Mouse (Mus musculus): ENCODE measurements around the gene Fut1. TPM values are rescaled to one million over a fixed set of nuclear protein-coding genes. Genes with fewer than 3 reads are reported as not detected.

Fut1 gene
- polyA plus RNA-seq, 1 experiment from 2014 or later = 0.13 TPM

DNA sequence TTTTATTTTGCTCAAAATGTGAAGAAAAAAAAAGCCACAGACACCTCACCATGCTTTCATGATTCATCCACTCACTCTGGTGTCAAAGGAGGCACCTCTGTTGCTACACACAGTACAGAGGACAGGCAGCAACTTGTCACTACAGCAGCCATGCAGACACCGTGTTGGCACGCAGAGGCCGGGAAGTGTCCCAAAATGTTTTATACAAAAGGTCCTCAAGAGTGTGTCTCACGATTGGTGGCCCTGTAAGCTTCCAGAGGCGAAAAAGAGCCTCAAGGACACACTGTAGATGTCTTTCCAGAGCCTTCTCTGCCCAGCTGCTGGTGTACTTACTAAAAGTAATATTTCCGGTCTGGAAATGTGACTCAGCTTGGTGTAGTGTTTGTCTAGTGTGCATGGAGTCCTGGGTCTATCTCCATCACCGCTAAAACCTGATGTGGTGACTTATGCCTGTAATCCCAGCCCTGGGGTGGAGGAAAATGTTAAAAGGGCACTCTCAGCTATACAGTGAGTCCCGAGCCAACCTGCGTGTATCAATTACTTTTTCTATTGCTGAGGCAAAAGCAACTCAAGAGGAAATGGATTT, 11.3 kb upstream of the Fut1 start:
- ATAC-seq (ENCODE audit: insufficient read depth) (no peak), DNase-seq (no peak)
- Histone ChIP-seq H3K27ac (ENCODE audit: low read depth) (no peak overlapping the region), H3K4me1 (ENCODE audit: insufficient read depth) (no peaks in the 10 kb centered on the region), H3K36me3 (ENCODE audit: insufficient read depth) (no peaks in the 10 kb centered on the region), H3K9ac (no peak overlapping the region), H3K9me3 (ENCODE audit: low read depth, low read length) (no peaks in the 10 kb centered on the region), H3K4me3 (ENCODE audit: low read depth, low read length) (no peak overlapping the region), H3K4me2 (no peak overlapping the region), H3K27me3 (ENCODE audit: insufficient read depth, low read length) (no peaks in the 10 kb centered on the region)
- 64% methylated on average over 9 of the region's 9 CpGs for WGBS
- TF ChIP-seq CTCF (IDR thresholded peaks at IDR 0.05; ENCODE audit: low read depth) = no peak

- no peak overlapping the region for H3K9ac ChIP-seq
- H3K9me3 ChIP-seq (ENCODE audit: low read depth, low read length) = no peaks in the 10 kb centered on the region
- H3K27ac ChIP-seq (ENCODE audit: low read depth) = no peak overlapping the region
- ATAC-seq (ENCODE audit: insufficient read depth) (no peak), DNase-seq (no peak)
- 54% methylated on average over 1 of the region's 1 CpGs for WGBS
- TF ChIP-seq CTCF (IDR thresholded peaks at IDR 0.05; ENCODE audit: low read depth) = no peak
- H3K4me3 ChIP-seq (ENCODE audit: low read depth, low read length) = no peak overlapping the region
- no peaks in the 10 kb centered on the region for H3K4me1 ChIP-seq (ENCODE audit: insufficient read depth)
- H3K36me3 ChIP-seq (ENCODE audit: insufficient read depth) = no peaks in the 10 kb centered on the region
- no peaks in the 10 kb centered on the region for H3K27me3 ChIP-seq (ENCODE audit: insufficient read depth, low read length)
- H3K4me2 ChIP-seq = no peak overlapping the region
Observed at GRCm38 (mm10) chr7:45609511-45609910, 7.6 kb upstream of the Fut1 start.

GRCm38 (mm10) chr7:45616277-45616676, 812 bp upstream of the Fut1 start:
- H3K4me3 ChIP-seq (ENCODE audit: low read depth, low read length) = no peak overlapping the region
- ATAC-seq (ENCODE audit: insufficient read depth) (peak; percentile 48; the same call in 1 of the 2 replicates), DNase-seq (no peak)
- WGBS = 18% methylated on average over 6 of the region's 6 CpGs
- H3K27me3 ChIP-seq (ENCODE audit: insufficient read depth, low read length) = peaks cover 25% of the 10 kb centered on the region
- no peak overlapping the region for H3K4me2 ChIP-seq
- H3K36me3 ChIP-seq (ENCODE audit: insufficient read depth) = no peaks in the 10 kb centered on the region
- no peak overlapping the region for H3K9ac ChIP-seq
- no peak for TF ChIP-seq CTCF (IDR thresholded peaks at IDR 0.05; ENCODE audit: low read depth)
- H3K9me3 ChIP-seq (ENCODE audit: low read depth, low read length) = no peaks in the 10 kb centered on the region
- H3K4me1 ChIP-seq (ENCODE audit: insufficient read depth) = no peaks in the 10 kb centered on the region
- H3K27ac ChIP-seq (ENCODE audit: low read depth) = no peak overlapping the region

GRCm38 (mm10) chr7:45618316-45618715, 1.2 kb downstream of the Fut1 start:
- 87% methylated on average over 5 of the region's 5 CpGs for WGBS
- ATAC-seq (ENCODE audit: insufficient read depth) = no peak
- Histone ChIP-seq H3K4me3 (ENCODE audit: low read depth, low read length) (no peak overlapping the region), H3K4me2 (no peak overlapping the region), H3K27ac (ENCODE audit: low read depth) (no peak overlapping the region), H3K9ac (no peak overlapping the region), H3K9me3 (ENCODE audit: low read depth, low read length) (no peaks in the 10 kb centered on the region), H3K4me1 (ENCODE audit: insufficient read depth) (no peaks in the 10 kb centered on the region), H3K27me3 (ENCODE audit: insufficient read depth, low read length) (peaks cover 25% of the 10 kb centered on the region), H3K36me3 (ENCODE audit: insufficient read depth) (no peaks in the 10 kb centered on the region)
- no peak for TF ChIP-seq CTCF (IDR thresholded peaks at IDR 0.05; ENCODE audit: low read depth)
- no peak for DNase-seq

DNA sequence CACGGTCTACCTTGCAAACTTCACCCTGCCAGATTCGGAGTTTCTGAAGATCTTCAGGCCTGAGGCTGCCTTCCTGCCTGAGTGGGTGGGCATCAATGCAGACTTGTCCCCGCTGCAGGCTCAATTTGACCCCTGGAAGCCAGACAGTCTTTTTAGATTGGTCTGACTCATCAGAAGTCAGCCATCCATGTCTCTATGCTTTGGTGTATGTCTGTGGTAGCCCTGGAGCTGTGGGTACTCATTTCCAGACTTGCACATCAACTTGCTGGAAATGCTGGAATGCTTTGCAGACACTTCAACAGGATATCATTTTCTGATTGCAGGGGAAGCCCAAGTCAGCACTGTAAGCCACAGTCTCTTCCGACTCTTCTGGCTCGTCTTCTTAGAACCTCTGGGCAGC, 2.5 kb downstream of the Fut1 start:
- H3K9ac ChIP-seq = no peak overlapping the region
- H3K4me1 ChIP-seq (ENCODE audit: insufficient read depth) = no peaks in the 10 kb centered on the region
- no peaks in the 10 kb centered on the region for H3K9me3 ChIP-seq (ENCODE audit: low read depth, low read length)
- WGBS = 85% methylated on average over 5 of the region's 5 CpGs
- no peak overlapping the region for H3K4me2 ChIP-seq
- H3K27me3 ChIP-seq (ENCODE audit: insufficient read depth, low read length) = peaks cover 25% of the 10 kb centered on the region
- DNase-seq (no peak), ATAC-seq (ENCODE audit: insufficient read depth) (no peak)
- H3K36me3 ChIP-seq (ENCODE audit: insufficient read depth) = no peaks in the 10 kb centered on the region
- TF ChIP-seq CTCF (IDR thresholded peaks at IDR 0.05; ENCODE audit: low read depth) = no peak
- H3K27ac ChIP-seq (ENCODE audit: low read depth) = no peak overlapping the region
- no peak overlapping the region for H3K4me3 ChIP-seq (ENCODE audit: low read depth, low read length)

DNA sequence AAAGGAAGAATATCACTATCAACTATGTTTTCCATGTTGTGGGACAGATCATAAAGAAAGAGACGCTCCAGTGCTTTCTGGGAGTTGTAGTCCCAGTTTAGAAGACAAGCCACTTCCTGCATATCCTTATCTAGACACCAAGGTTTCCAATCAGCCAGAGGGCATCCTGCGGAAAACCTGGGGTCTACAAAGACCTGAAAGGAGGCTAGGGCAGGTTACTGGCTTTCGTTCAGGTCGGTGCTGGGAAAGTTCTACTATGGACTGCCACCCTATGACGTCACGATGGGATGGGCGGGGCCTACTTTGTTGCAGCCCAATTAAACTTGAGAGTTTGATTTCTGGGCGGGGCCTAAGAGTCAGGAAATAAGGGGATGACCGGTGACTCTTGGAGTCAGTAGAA, 4.4 kb downstream of the Fut1 start, which contains the start of gene Izumo1:
Izumo1 (plus strand) TSS at position 369 of the 400 bp plus-strand sequence.
- H3K9me3 ChIP-seq (ENCODE audit: low read depth, low read length) = no peaks in the 10 kb centered on the region

DNA sequence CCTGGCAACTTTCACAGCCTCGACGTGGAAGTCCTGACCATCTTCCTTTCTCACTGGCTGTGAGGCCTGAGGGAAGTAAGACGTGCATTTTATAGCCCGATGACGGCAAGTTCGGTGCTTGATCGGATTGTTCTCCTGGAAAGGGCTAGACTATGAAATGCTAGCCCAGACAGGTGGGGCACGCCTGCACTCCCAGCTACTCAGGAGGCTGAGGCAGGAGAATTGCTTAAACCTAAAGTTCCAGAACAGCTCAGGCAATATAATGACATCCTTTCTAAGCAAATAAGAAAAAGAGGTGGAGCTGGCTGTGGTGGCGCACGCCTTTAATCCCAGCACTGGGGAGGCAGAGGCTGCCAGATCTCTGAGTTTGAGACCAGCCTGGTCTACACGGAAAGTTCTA, 6.4 kb downstream of the Fut1 start:
- H3K4me2 ChIP-seq = no peak overlapping the region
- no peaks in the 10 kb centered on the region for H3K36me3 ChIP-seq (ENCODE audit: insufficient read depth)
- ATAC-seq (ENCODE audit: insufficient read depth) (no peak), DNase-seq (no peak)
- no peaks in the 10 kb centered on the region for H3K4me1 ChIP-seq (ENCODE audit: insufficient read depth)
- H3K27ac ChIP-seq (ENCODE audit: low read depth) = no peak overlapping the region
- H3K9ac ChIP-seq = no peak overlapping the region
- no peak overlapping the region for H3K4me3 ChIP-seq (ENCODE audit: low read depth, low read length)
- H3K27me3 ChIP-seq (ENCODE audit: insufficient read depth, low read length) = peaks cover 15% of the 10 kb centered on the region
- H3K9me3 ChIP-seq (ENCODE audit: low read depth, low read length) = no peaks in the 10 kb centered on the region
- 92% methylated on average over 11 of the region's 11 CpGs for WGBS
- TF ChIP-seq CTCF (IDR thresholded peaks at IDR 0.05; ENCODE audit: low read depth) = no peak

More for the DNA sequence above, 4.4 kb downstream of the Fut1 start, which contains the start of gene Izumo1:
- Histone ChIP-seq H3K27me3 (ENCODE audit: insufficient read depth, low read length) (peaks cover 16% of the 10 kb centered on the region), H3K9ac (no peak within 1 kb of the TSS), H3K4me3 (ENCODE audit: low read depth, low read length) (no peak within 1 kb of the TSS), H3K4me2 (no peak within 1 kb of the TSS), H3K4me1 (ENCODE audit: insufficient read depth) (no peaks in the 10 kb centered on the region), H3K27ac (ENCODE audit: low read depth) (no peak within 1 kb of the TSS), H3K36me3 (ENCODE audit: insufficient read depth) (no peaks in the 10 kb centered on the region)
- ATAC-seq (ENCODE audit: insufficient read depth) (no peak), DNase-seq (peak; percentile 62)
- 27% methylated on average over 9 of the region's 9 CpGs for WGBS
- no peak for TF ChIP-seq CTCF (IDR thresholded peaks at IDR 0.05; ENCODE audit: low read depth)
